Mouse (Mus musculus) lung, embryonic 16.5 days (tissue): ENCODE data around the gene Gng12. TPM values are rescaled to one million over a fixed set of nuclear protein-coding genes. Genes with fewer than 3 reads are reported as not detected.

Experiments
- ATAC-seq: fragments of 200-750 bp; cut with Nextera tagmentation; 2 replicates; pipeline ENCODE4 v1.8.0; 2017; ENCODE audit warnings: low read depth, mild to moderate bottlenecking, moderate library complexity
- H3K27ac ChIP-seq: fragments of 300-500 bp; sonication (generic); 2 replicates; pipeline ENCODE4 v1.5.1; 2014; ENCODE audit warnings: mild to moderate bottlenecking, control low read depth, low read length
- H3K27me3 ChIP-seq: fragments of 300-500 bp; sonication (generic); 2 replicates; pipeline ENCODE4 v1.6.1; 2014; ENCODE audit warnings: low read depth, low read length, mixed read lengths; ENCODE audit not compliant: control insufficient read depth, insufficient read depth
- H3K36me3 ChIP-seq: fragments of 300-500 bp; sonication (generic); 2 replicates; pipeline ENCODE4 v1.6.1; 2014; ENCODE audit warnings: low read length; ENCODE audit not compliant: control insufficient read depth, insufficient read depth
- H3K4me1 ChIP-seq: fragments of 300-500 bp; sonication (generic); replicated peaks from 2 replicates; pipeline ENCODE4 v1.6.1; 2014; ENCODE audit warnings: low read length, mixed read lengths; ENCODE audit not compliant: control insufficient read depth, insufficient read depth
- H3K4me2 ChIP-seq: fragments of 300-500 bp; sonication (generic); 2 replicates; pipeline ENCODE4 v1.6.1; 2014; ENCODE audit warnings: low read depth, low read length, control low read depth
- H3K4me3 ChIP-seq: fragments of 300-500 bp; sonication (generic); 2 replicates; pipeline ENCODE4 v1.5.1; 2014; ENCODE audit warnings: mild to moderate bottlenecking, low read length, control low read depth
- H3K9ac ChIP-seq: fragments of 300-500 bp; sonication (generic); 2 replicates; pipeline ENCODE4 v1.6.1; 2014; ENCODE audit warnings: low read length, control low read depth
- H3K9me3 ChIP-seq: fragments of 300-500 bp; sonication (generic); 2 replicates; pipeline ENCODE4 v1.6.1; 2016; ENCODE audit warnings: low read length; ENCODE audit not compliant: control insufficient read depth
- WGBS: fragments of 180-500 bp; shearing (Covaris S2); extraction: QIAGEN DNeasy Blood & Tissue Kit; methylation state at CpG from one replicate; pipeline ENCODE4 v1.1.7; 2014; 5-methylcytosine and 5-hydroxymethylcytosine counted together
- polyA plus RNA-seq: library from polyadenylated mRNA; unstranded; fragments of >200 nt; fragmentation: Nextera tagmentation; extraction: Ambion mirVana; gene quantifications from 2 replicates; pipeline ENCODE4 v1.2.1, GENCODE M21; 2015

The Gng12 gene
- polyA plus RNA-seq, 1 experiment from 2014 or later, result 96.4 TPM

DNA sequence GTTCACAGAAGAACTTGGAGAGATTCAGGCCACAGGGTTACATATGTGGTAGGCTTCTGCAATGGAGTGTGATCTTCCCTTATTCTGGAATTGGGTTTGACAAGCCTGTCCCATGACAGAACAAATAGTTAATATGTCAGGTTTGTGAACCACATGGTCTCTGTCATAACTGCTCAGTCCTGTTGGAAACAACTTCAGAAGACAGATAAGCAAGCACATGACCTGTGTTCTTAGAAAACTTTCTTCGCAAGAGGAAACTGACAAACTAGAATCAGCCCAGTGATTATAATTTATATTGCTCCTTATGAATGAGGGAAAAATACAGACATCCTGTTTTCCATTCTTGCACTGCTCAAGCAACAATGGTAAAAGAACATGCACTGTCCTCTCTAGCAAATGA is 83.0 kb downstream of the Gng12 start:
- no peak overlapping the region for H3K4me3 ChIP-seq
- H3K27ac ChIP-seq, result no peak overlapping the region
- H3K9ac ChIP-seq, result no peak overlapping the region
- H3K9me3 ChIP-seq, result no peaks in the 10 kb centered on the region
- H3K36me3 ChIP-seq, result no peaks in the 10 kb centered on the region
- peaks cover 3% of the 10 kb centered on the region; the same call in 1 of the 2 replicates for H3K4me1 ChIP-seq
- WGBS, result 44% methylated on average over 1 of the region's 1 CpGs
- H3K27me3 ChIP-seq, result no peaks in the 10 kb centered on the region
- ATAC-seq, result no peak
- no peak overlapping the region for H3K4me2 ChIP-seq

GRCm38 (mm10) chr6:66980040-66980439 is 83.8 kb downstream of the Gng12 start:
- Histone ChIP-seq H3K9me3 (no peaks in the 10 kb centered on the region), H3K9ac (no peak overlapping the region), H3K27ac (no peak overlapping the region), H3K4me2 (no peak overlapping the region), H3K27me3 (no peaks in the 10 kb centered on the region), H3K4me1 (peaks cover 9% of the 10 kb centered on the region), H3K36me3 (no peaks in the 10 kb centered on the region), H3K4me3 (no peak overlapping the region)
- WGBS, result 70% methylated on average over 4 of the region's 4 CpGs
- ATAC-seq, result no peak

GRCm38 (mm10) chr6:66981366-66981765 is 85.2 kb downstream of the Gng12 start:
- 82% methylated on average over 3 of the region's 3 CpGs for WGBS
- Histone ChIP-seq H3K4me2 (no peak overlapping the region), H3K9ac (no peak overlapping the region), H3K9me3 (0 out of 2 replicates have a peak, but pooled peaks cover 2% of the 10 kb centered on the region), H3K4me3 (no peak overlapping the region), H3K27me3 (no peaks in the 10 kb centered on the region), H3K27ac (no peak overlapping the region), H3K4me1 (peaks cover 11% of the 10 kb centered on the region), H3K36me3 (no peaks in the 10 kb centered on the region)
- no peak for ATAC-seq

GRCm38 (mm10) chr6:66981864-66982263 is 85.7 kb downstream of the Gng12 start:
- Histone ChIP-seq H3K27me3 (no peaks in the 10 kb centered on the region), H3K9me3 (0 out of 2 replicates have a peak, but pooled peaks cover 2% of the 10 kb centered on the region), H3K9ac (no peak overlapping the region), H3K4me2 (no peak overlapping the region), H3K4me1 (peaks cover 11% of the 10 kb centered on the region), H3K4me3 (no peak overlapping the region), H3K27ac (no peak overlapping the region), H3K36me3 (no peaks in the 10 kb centered on the region)
- no peak for ATAC-seq
- WGBS, result 89% methylated on average over 1 of the region's 1 CpGs

- peaks cover 11% of the 10 kb centered on the region for H3K4me1 ChIP-seq
- WGBS, result 70% methylated on average over 5 of the region's 5 CpGs
- 0 out of 2 replicates have a peak, but pooled peaks cover 2% of the 10 kb centered on the region for H3K9me3 ChIP-seq
- no peaks in the 10 kb centered on the region for H3K36me3 ChIP-seq
- H3K9ac ChIP-seq, result no peak overlapping the region
- H3K27ac ChIP-seq, result no peak overlapping the region
- ATAC-seq, result no peak
- H3K27me3 ChIP-seq, result no peaks in the 10 kb centered on the region
- no peak overlapping the region for H3K4me3 ChIP-seq
- no peak overlapping the region for H3K4me2 ChIP-seq
Measured at GRCm38 (mm10) chr6:66984079-66984478, 87.9 kb downstream of the Gng12 start.

DNA sequence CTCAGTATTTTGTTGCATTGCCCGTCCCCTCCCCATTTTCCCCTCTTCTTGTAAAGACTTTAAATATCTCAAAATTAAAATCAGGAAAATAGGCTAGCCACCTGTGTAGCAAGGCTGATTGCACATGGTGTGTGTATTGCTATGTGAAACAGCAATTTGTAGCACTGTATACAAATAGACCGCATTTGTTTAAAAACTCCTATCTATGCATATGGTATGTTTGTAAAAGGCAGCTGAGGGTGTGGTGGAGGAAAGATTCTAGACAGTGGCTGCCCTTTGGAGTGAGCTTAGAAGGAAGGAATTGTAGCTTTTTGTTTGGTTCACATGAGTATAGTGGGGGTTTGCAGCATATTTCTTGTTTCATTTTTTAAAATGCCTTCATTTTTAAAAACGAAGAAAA is 88.5 kb downstream of the Gng12 start:
- no peak for ATAC-seq
- H3K27me3 ChIP-seq, result no peaks in the 10 kb centered on the region
- no peak overlapping the region for H3K4me3 ChIP-seq
- H3K4me1 ChIP-seq, result peaks cover 11% of the 10 kb centered on the region
- 71% methylated on average over 3 of the region's 3 CpGs for WGBS
- no peaks in the 10 kb centered on the region for H3K36me3 ChIP-seq
- H3K4me2 ChIP-seq, result no peak overlapping the region
- no peak overlapping the region for H3K27ac ChIP-seq
- H3K9ac ChIP-seq, result no peak overlapping the region
- 0 out of 2 replicates have a peak, but pooled peaks cover 2% of the 10 kb centered on the region for H3K9me3 ChIP-seq

DNA sequence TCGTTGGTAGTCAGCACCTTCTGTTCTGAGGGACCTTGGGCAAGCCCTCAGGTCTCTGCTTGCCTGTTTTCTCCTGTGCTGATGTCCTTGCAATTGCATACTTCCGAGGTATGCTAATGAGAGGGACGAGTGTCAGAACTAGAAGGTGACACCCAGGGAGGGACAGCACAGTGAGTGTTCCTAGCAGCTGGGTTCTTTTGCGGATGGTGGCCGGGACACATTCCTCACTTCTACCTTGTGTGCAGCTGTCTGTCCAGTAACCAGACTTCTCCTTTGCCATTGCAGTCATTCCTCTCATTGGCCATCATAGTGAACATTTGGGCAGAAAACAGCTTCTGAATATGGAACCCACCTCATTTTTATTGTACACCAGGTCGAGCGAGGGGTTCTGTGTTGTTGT is 89.3 kb downstream of the Gng12 start:
- no peak for ATAC-seq
- H3K9ac ChIP-seq, result no peak overlapping the region
- WGBS, result 62% methylated on average over 7 of the region's 7 CpGs

GRCm38 (mm10) chr6:66986063-66986462 is 89.9 kb downstream of the Gng12 start:
- H3K27ac ChIP-seq, result no peak overlapping the region
- no peak overlapping the region for H3K4me3 ChIP-seq
- H3K4me2 ChIP-seq, result no peak overlapping the region
- H3K27me3 ChIP-seq, result no peaks in the 10 kb centered on the region
- H3K36me3 ChIP-seq, result no peaks in the 10 kb centered on the region
- WGBS, result 85% methylated on average over 12 of the region's 12 CpGs
- ATAC-seq, result no peak
- H3K9me3 ChIP-seq, result 0 out of 2 replicates have a peak, but pooled peaks cover 2% of the 10 kb centered on the region
- H3K9ac ChIP-seq, result no peak overlapping the region
- H3K4me1 ChIP-seq, result peaks cover 11% of the 10 kb centered on the region

More for the DNA sequence above, 89.3 kb downstream of the Gng12 start:
- no peak overlapping the region for H3K4me3 ChIP-seq
- no peaks in the 10 kb centered on the region for H3K27me3 ChIP-seq
- H3K36me3 ChIP-seq, result no peaks in the 10 kb centered on the region
- H3K27ac ChIP-seq, result no peak overlapping the region
- H3K4me1 ChIP-seq, result peaks cover 11% of the 10 kb centered on the region
- H3K4me2 ChIP-seq, result no peak overlapping the region
- H3K9me3 ChIP-seq, result 0 out of 2 replicates have a peak, but pooled peaks cover 2% of the 10 kb centered on the region

- H3K27ac ChIP-seq, result no peak overlapping the region
- H3K27me3 ChIP-seq, result no peaks in the 10 kb centered on the region
- H3K9me3 ChIP-seq, result 0 out of 2 replicates have a peak, but pooled peaks cover 2% of the 10 kb centered on the region
- H3K4me1 ChIP-seq, result peaks cover 15% of the 10 kb centered on the region
- no peak overlapping the region for H3K4me2 ChIP-seq
- no peak overlapping the region for H3K4me3 ChIP-seq
- no peak overlapping the region for H3K9ac ChIP-seq
- 57% methylated on average over 3 of the region's 3 CpGs for WGBS
- no peaks in the 10 kb centered on the region for H3K36me3 ChIP-seq
- no peak for ATAC-seq
Measured at GRCm38 (mm10) chr6:66987643-66988042, 91.4 kb downstream of the Gng12 start.

DNA sequence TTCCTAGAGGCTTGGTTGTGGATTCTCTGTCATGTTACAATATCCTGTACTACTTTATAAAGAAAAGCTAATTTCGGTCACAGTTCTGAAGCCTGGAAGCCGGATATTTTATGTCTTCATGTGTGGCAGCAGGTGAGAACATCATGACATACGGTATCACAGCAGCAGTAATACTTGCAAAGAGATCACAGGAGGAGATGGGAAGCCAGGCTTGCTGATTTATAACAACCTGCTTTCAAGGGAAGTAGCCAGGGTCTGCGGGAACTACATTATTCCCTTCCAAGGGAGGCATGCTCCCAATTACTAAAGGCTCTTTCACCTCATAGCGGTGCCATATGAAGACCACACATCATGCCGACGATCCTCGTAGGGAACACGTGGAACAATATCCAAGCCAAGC is 92.2 kb downstream of the Gng12 start:
- Histone ChIP-seq H3K36me3 (no peaks in the 10 kb centered on the region), H3K9me3 (0 out of 2 replicates have a peak, but pooled peaks cover 2% of the 10 kb centered on the region), H3K4me1 (peaks cover 19% of the 10 kb centered on the region), H3K4me3 (no peak overlapping the region), H3K4me2 (no peak overlapping the region), H3K27ac (no peak overlapping the region), H3K9ac (no peak overlapping the region), H3K27me3 (no peaks in the 10 kb centered on the region)
- ATAC-seq, result no peak
- WGBS, result 87% methylated on average over 9 of the region's 9 CpGs
